Mouse (Mus musculus) embryo, embryonic 11 days (tissue): ENCODE data around the gene Dnajc28.

Experiments used
- DNase-seq: peaks from one replicate; pipeline ENCODE4 v3.0.0-alpha.2; 2015

Gene Dnajc28

GRCm38 (mm10) chr16:91630584-91630983, 11.8 kb upstream of the Dnajc28 start:
- no peak for DNase-seq

- no peak for DNase-seq
Measured at GRCm38 (mm10) chr16:91629749-91630148, 10.9 kb upstream of the Dnajc28 start.

GRCm38 (mm10) chr16:91628673-91629072, 9.8 kb upstream of the Dnajc28 start:
- no peak for DNase-seq

- DNase-seq: no peak
Measured at GRCm38 (mm10) chr16:91627831-91628230, 9.0 kb upstream of the Dnajc28 start.

- no peak for DNase-seq
Measured at GRCm38 (mm10) chr16:91623074-91623473, 4.2 kb upstream of the Dnajc28 start.

GRCm38 (mm10) chr16:91620991-91621390, 2.2 kb upstream of the Dnajc28 start:
- no peak for DNase-seq

- no peak for DNase-seq
Measured at GRCm38 (mm10) chr16:91620185-91620584, 1.4 kb upstream of the Dnajc28 start.

GRCm38 (mm10) chr16:91614552-91614951, 4.3 kb downstream of the Dnajc28 start:
- no peak for DNase-seq

GRCm38 (mm10) chr16:91612525-91612924, 6.3 kb downstream of the Dnajc28 start:
- DNase-seq: no peak

GRCm38 (mm10) chr16:91611248-91611647, 7.6 kb downstream of the Dnajc28 start:
- DNase-seq: no peak

GRCm38 (mm10) chr16:91609501-91610245, 9.2 kb downstream of the Dnajc28 start:
- no peak for DNase-seq

GRCm38 (mm10) chr16:91606958-91607357, 11.9 kb downstream of the Dnajc28 start:
- no peak for DNase-seq

- DNase-seq: no peak
Measured at GRCm38 (mm10) chr16:91605156-91605555, 13.7 kb downstream of the Dnajc28 start.

GRCm38 (mm10) chr16:91601693-91602092, 17.1 kb downstream of the Dnajc28 start:
- DNase-seq: no peak

GRCm38 (mm10) chr16:91601081-91601480, 17.7 kb downstream of the Dnajc28 start:
- DNase-seq: no peak

GRCm38 (mm10) chr16:91599242-91599641, 19.6 kb downstream of the Dnajc28 start:
- no peak for DNase-seq

GRCm38 (mm10) chr16:91597672-91598010, 21.2 kb downstream of the Dnajc28 start, which contains the start of gene Tmem50b:
TSS of gene Tmem50b (minus strand) at chr16:91597800.
- peak; percentile 98 for DNase-seq

- DNase-seq: no peak
Measured at GRCm38 (mm10) chr16:91596779-91597671, 21.8 kb downstream of the Dnajc28 start.

- no peak for DNase-seq
Measured at GRCm38 (mm10) chr16:91596397-91596778, 22.4 kb downstream of the Dnajc28 start.

- no peak for DNase-seq
Measured at GRCm38 (mm10) chr16:91595076-91595475, 23.8 kb downstream of the Dnajc28 start.

GRCm38 (mm10) chr16:91593262-91593661, 25.6 kb downstream of the Dnajc28 start:
- no peak for DNase-seq

- DNase-seq: no peak
Measured at GRCm38 (mm10) chr16:91592162-91592561, 26.7 kb downstream of the Dnajc28 start.

- no peak for DNase-seq
Measured at GRCm38 (mm10) chr16:91588703-91589102, 30.1 kb downstream of the Dnajc28 start.
